Mouse (Mus musculus): ENCODE results near the gene Rcbtb2. TPM values are rescaled to one million over a fixed set of nuclear protein-coding genes. Genes with fewer than 3 reads are reported as not detected.

The Rcbtb2 gene
- polyA plus RNA-seq, 1 experiment from 2014 or later = 62.2 TPM

- Histone ChIP-seq H3K9me3 (ENCODE audit: control insufficient read depth, low read length) (no peaks in the 10 kb centered on the region), H3K9ac (ENCODE audit: low read depth, low read length) (no peak overlapping the region), H3K27me3 (replicated peaks; ENCODE audit: control insufficient read depth, insufficient read depth, low read length) (no peaks in the 10 kb centered on the region), H3K4me1 (ENCODE audit: control insufficient read depth, insufficient read depth, low read length) (peaks cover 5% of the 10 kb centered on the region; the same call in 1 of the 2 replicates), H3K27ac (ENCODE audit: low read length) (peak overlapping the region; percentile 93), H3K4me2 (ENCODE audit: low read depth, low read length) (0 out of 2 replicates have a peak overlapping the region, but pooled peaks have one; percentile 5), H3K36me3 (ENCODE audit: control insufficient read depth, insufficient read depth, low read length) (no peaks in the 10 kb centered on the region), H3K4me3 (ENCODE audit: low read length) (no peak overlapping the region)
- WGBS = 44% methylated on average over 6 of the region's 6 CpGs
- peak; percentile 98 for ATAC-seq
Observed at GRCm38 (mm10) chr14:73253453-73254251, 130.8 kb downstream of the Rcbtb2 start.

- no peak overlapping the region for H3K4me2 ChIP-seq (ENCODE audit: low read depth, low read length)
- H3K27ac ChIP-seq (ENCODE audit: low read length) = peak overlapping the region; percentile 93
- no peak overlapping the region for H3K9ac ChIP-seq (ENCODE audit: low read depth, low read length)
- no peaks in the 10 kb centered on the region for H3K36me3 ChIP-seq (ENCODE audit: control insufficient read depth, insufficient read depth, low read length)
- peaks cover 5% of the 10 kb centered on the region; the same call in 1 of the 2 replicates for H3K4me1 ChIP-seq (ENCODE audit: control insufficient read depth, insufficient read depth, low read length)
- H3K4me3 ChIP-seq (ENCODE audit: low read length) = no peak overlapping the region
- H3K9me3 ChIP-seq (ENCODE audit: control insufficient read depth, low read length) = no peaks in the 10 kb centered on the region
- ATAC-seq = peak; percentile 50
- no peaks in the 10 kb centered on the region for H3K27me3 ChIP-seq (replicated peaks; ENCODE audit: control insufficient read depth, insufficient read depth, low read length)
- WGBS = 65% methylated on average over 4 of the region's 4 CpGs
Observed at GRCm38 (mm10) chr14:73254412-73254811, 131.6 kb downstream of the Rcbtb2 start.

- Histone ChIP-seq H3K27me3 (replicated peaks; ENCODE audit: control insufficient read depth, insufficient read depth, low read length) (no peaks in the 10 kb centered on the region), H3K4me2 (ENCODE audit: low read depth, low read length) (no peak overlapping the region), H3K9ac (ENCODE audit: low read depth, low read length) (no peak overlapping the region), H3K4me1 (ENCODE audit: control insufficient read depth, insufficient read depth, low read length) (peaks cover 5% of the 10 kb centered on the region; the same call in 1 of the 2 replicates), H3K4me3 (ENCODE audit: low read length) (no peak overlapping the region), H3K27ac (ENCODE audit: low read length) (no peak overlapping the region), H3K36me3 (ENCODE audit: control insufficient read depth, insufficient read depth, low read length) (no peaks in the 10 kb centered on the region), H3K9me3 (ENCODE audit: control insufficient read depth, low read length) (no peaks in the 10 kb centered on the region)
- ATAC-seq = no peak
- WGBS = 68% methylated on average over 3 of the region's 3 CpGs
Observed at GRCm38 (mm10) chr14:73255426-73255970, 132.7 kb downstream of the Rcbtb2 start.

GRCm38 (mm10) chr14:73257348-73257747 is 134.5 kb downstream of the Rcbtb2 start:
- Histone ChIP-seq H3K36me3 (ENCODE audit: control insufficient read depth, insufficient read depth, low read length) (no peaks in the 10 kb centered on the region), H3K9ac (ENCODE audit: low read depth, low read length) (no peak overlapping the region), H3K27me3 (replicated peaks; ENCODE audit: control insufficient read depth, insufficient read depth, low read length) (no peaks in the 10 kb centered on the region), H3K9me3 (ENCODE audit: control insufficient read depth, low read length) (no peaks in the 10 kb centered on the region), H3K4me3 (ENCODE audit: low read length) (no peak overlapping the region), H3K4me1 (ENCODE audit: control insufficient read depth, insufficient read depth, low read length) (peaks cover 5% of the 10 kb centered on the region; the same call in 1 of the 2 replicates), H3K4me2 (ENCODE audit: low read depth, low read length) (no peak overlapping the region), H3K27ac (ENCODE audit: low read length) (no peak overlapping the region)
- no peak for ATAC-seq
- 64% methylated on average over 7 of the region's 7 CpGs for WGBS

MicroRNAs within 50 kb of the gene (microRNA counts, 519-probe panel; counts per million panel counts)
- microRNA mmu-miR-687 = 35.7 counts per million

Small RNA genes within 50 kb of the gene (microRNA-seq; reads per million reads assigned to microRNA genes)
- not detected for gene Mir687

Other genes starting within 250 kb of the Rcbtb2 start
- gene Cysltr2, start 73.9 kb upstream of the Rcbtb2 start, polyA plus RNA-seq (2015; fragmentation: Nextera tagmentation; extraction: Ambion mirVana) = 0.16 and 0.20 TPM in 2 replicates
- 12.1 and 13.0 TPM in 2 replicates for gene Lpar6, start 114.9 kb downstream of the Rcbtb2 start, polyA plus RNA-seq (2015; fragmentation: Nextera tagmentation; extraction: Ambion mirVana)
- gene Rb1, start 202.8 kb downstream of the Rcbtb2 start, polyA plus RNA-seq (2015; fragmentation: Nextera tagmentation; extraction: Ambion mirVana) = 13.0 and 14.9 TPM in 2 replicates

Data from intestine, embryonic 16.5 days (tissue).